Mouse (Mus musculus) G1E (cell line): ENCODE results near the gene Fam81a.

Experiments used
- CTCF ChIP-seq: IDR thresholded peaks from 2 replicates; pipeline ENCODE4 v1.5.1; 2012; ENCODE audit warnings: low read depth, low read length, inconsistent platforms, mixed read lengths
- GATA1 ChIP-seq: IDR thresholded peaks from 2 replicates; pipeline ENCODE4 v1.6.1; 2012; ENCODE audit warnings: borderline replicate concordance, low read length, inconsistent platforms, mixed read lengths
- TAL1 ChIP-seq: conservative IDR thresholded peaks from 2 replicates; pipeline ENCODE4 v1.6.1; 2012; ENCODE audit warnings: low read depth, low read length, inconsistent platforms, mixed read lengths

GRCm38 (mm10) chr9:70143326-70143725, 966 bp upstream of the Fam81a start:
- TF ChIP-seq CTCF (no peak), GATA1 (no peak), TAL1 (no peak)
